Mouse (Mus musculus) urinary bladder, postnatal 10 days (tissue): Measurements from ENCODE around the gene Chchd3.

Experiments used
- DNase-seq: peaks from one replicate; pipeline ENCODE4 v3.0.0; 2022; ENCODE audit warnings: low spot score

The Chchd3 gene

GRCm38 (mm10) chr6:33059735-33060576 lies at the start of gene Chchd3:
Chchd3 (minus strand) TSS chr6:33060260.
- peak; percentile 79 for DNase-seq

- no peak for DNase-seq
These were observed 44.6 kb upstream of the Chchd3 start for GRCm38 (mm10) chr6:33104661-33105060.

- no peak for DNase-seq
These were observed 38.8 kb upstream of the Chchd3 start for GRCm38 (mm10) chr6:33098903-33099302.

GRCm38 (mm10) chr6:33094671-33095233 lies 34.7 kb upstream of the Chchd3 start:
- DNase-seq = no peak

GRCm38 (mm10) chr6:33080186-33080585 lies 20.1 kb upstream of the Chchd3 start:
- no peak for DNase-seq

GRCm38 (mm10) chr6:33078260-33078936 lies 18.3 kb upstream of the Chchd3 start:
- no peak for DNase-seq

GRCm38 (mm10) chr6:33066462-33066861 lies 6.4 kb upstream of the Chchd3 start:
- no peak for DNase-seq

GRCm38 (mm10) chr6:33059276-33059675 lies 784 bp downstream of the Chchd3 start:
- DNase-seq = no peak

GRCm38 (mm10) chr6:33056392-33056791 lies 3.7 kb downstream of the Chchd3 start:
- no peak for DNase-seq

GRCm38 (mm10) chr6:33055663-33056062 lies 4.4 kb downstream of the Chchd3 start:
- no peak for DNase-seq

GRCm38 (mm10) chr6:33054946-33055345 lies 5.1 kb downstream of the Chchd3 start:
- no peak for DNase-seq

- DNase-seq = no peak
These were observed 8.4 kb downstream of the Chchd3 start for GRCm38 (mm10) chr6:33051642-33052041.

GRCm38 (mm10) chr6:33049705-33050420 lies 10.2 kb downstream of the Chchd3 start:
- no peak for DNase-seq

- DNase-seq = no peak
These were observed 16.6 kb downstream of the Chchd3 start for GRCm38 (mm10) chr6:33043480-33043879.

GRCm38 (mm10) chr6:33042880-33043279 lies 17.2 kb downstream of the Chchd3 start:
- DNase-seq = no peak

GRCm38 (mm10) chr6:33041978-33042377 lies 18.1 kb downstream of the Chchd3 start:
- no peak for DNase-seq

- no peak for DNase-seq
These were observed 19.5 kb downstream of the Chchd3 start for GRCm38 (mm10) chr6:33040360-33041090.

- no peak for DNase-seq
These were observed 27.5 kb downstream of the Chchd3 start for GRCm38 (mm10) chr6:33032543-33032942.

GRCm38 (mm10) chr6:33031631-33032030 lies 28.4 kb downstream of the Chchd3 start:
- DNase-seq = no peak

GRCm38 (mm10) chr6:33028296-33028695 lies 31.8 kb downstream of the Chchd3 start:
- no peak for DNase-seq

- DNase-seq = no peak
These were observed 35.0 kb downstream of the Chchd3 start for GRCm38 (mm10) chr6:33025041-33025440.

GRCm38 (mm10) chr6:33004607-33005006 lies 55.5 kb downstream of the Chchd3 start:
- no peak for DNase-seq
